Mouse (Mus musculus) stomach, embryonic 14.5 days (tissue): ENCODE results near the gene Gng7. TPM values are rescaled to one million over a fixed set of nuclear protein-coding genes. Genes with fewer than 3 reads are reported as not detected.
A peak's percentile ranks its signal among the peaks of the same experiment; 100 is the strongest.

Source experiments
- ATAC-seq: fragments of 200-750 bp; cut with Nextera tagmentation; 2 replicates; pipeline ENCODE4 v1.8.0; 2017; ENCODE audit warnings: low read depth, moderate TSS enrichment; ENCODE audit not compliant: insufficient number of reproducible peaks, insufficient read depth, low FRiP score
- H3K27ac ChIP-seq: fragments of 300-500 bp; sonication (generic); 2 replicates; pipeline ENCODE4 v1.5.1; 2014; ENCODE audit warnings: mild to moderate bottlenecking, low read length, moderate library complexity, mixed read lengths
- H3K27me3 ChIP-seq: fragments of 300-500 bp; sonication (generic); 2 replicates; pipeline ENCODE4 v1.6.1; 2014; ENCODE audit warnings: low read length, control low read depth, mixed read lengths; ENCODE audit not compliant: control insufficient read depth, insufficient read depth
- H3K36me3 ChIP-seq: fragments of 300-500 bp; sonication (generic); 2 replicates; pipeline ENCODE4 v1.6.1; 2014; ENCODE audit warnings: mild to moderate bottlenecking, control low read depth, low read length, moderate library complexity, mixed read lengths; ENCODE audit not compliant: control insufficient read depth, insufficient read depth
- H3K4me1 ChIP-seq: fragments of 300-500 bp; sonication (generic); 2 replicates; pipeline ENCODE4 v1.6.1; 2014; ENCODE audit warnings: low read length, control low read depth, mixed read lengths; ENCODE audit not compliant: control insufficient read depth, insufficient read depth
- H3K4me2 ChIP-seq: fragments of 300-500 bp; sonication (generic); replicated peaks from 2 replicates; pipeline ENCODE4 v1.6.1; 2014; ENCODE audit warnings: low read depth, low read length, control low read depth
- H3K4me3 ChIP-seq: fragments of 300-500 bp; sonication (generic); 2 replicates; pipeline ENCODE4 v1.5.1; 2014; ENCODE audit warnings: low read depth, low read length, control low read depth
- H3K9ac ChIP-seq: fragments of 300-500 bp; sonication (generic); replicated peaks from 2 replicates; pipeline ENCODE4 v1.6.1; 2014; ENCODE audit warnings: low read depth, mild to moderate bottlenecking, control low read depth, low read length, moderate library complexity, mixed read lengths
- H3K9me3 ChIP-seq: fragments of 300-500 bp; sonication (generic); 2 replicates; pipeline ENCODE4 v1.6.1; 2016; ENCODE audit warnings: low read depth, low read length, control low read depth; ENCODE audit not compliant: control insufficient read depth
- WGBS: fragments of 180-500 bp; shearing (Covaris S2); extraction: QIAGEN DNeasy Blood & Tissue Kit; methylation state at CpG from one replicate; pipeline ENCODE4 v1.1.7; 2014; 5-methylcytosine and 5-hydroxymethylcytosine counted together
- polyA plus RNA-seq: library from polyadenylated mRNA; unstranded; fragments of >200 nt; fragmentation: Nextera tagmentation; extraction: Ambion mirVana; gene quantifications from 2 replicates; pipeline ENCODE4 v1.2.1, GENCODE M21; 2014

Gene Gng7
- polyA plus RNA-seq, 1 experiment from 2014 or later, result 4.7 TPM

GRCm38 (mm10) chr10:81033586-81033985 lies 18.8 kb upstream of the Gng7 start:
- H3K4me1 ChIP-seq, result no peaks in the 10 kb centered on the region
- no peak overlapping the region for H3K4me3 ChIP-seq
- ATAC-seq, result no peak
- peaks cover 9% of the 10 kb centered on the region; the same call in 1 of the 2 replicates for H3K36me3 ChIP-seq
- H3K9me3 ChIP-seq, result no peaks in the 10 kb centered on the region
- no peak overlapping the region for H3K27ac ChIP-seq
- no peaks in the 10 kb centered on the region for H3K27me3 ChIP-seq
- H3K9ac ChIP-seq, result no peak overlapping the region
- 80% methylated on average over 10 of the region's 10 CpGs for whole genome bisulfite sequencing
- H3K4me2 ChIP-seq, result no peak overlapping the region

DNA sequence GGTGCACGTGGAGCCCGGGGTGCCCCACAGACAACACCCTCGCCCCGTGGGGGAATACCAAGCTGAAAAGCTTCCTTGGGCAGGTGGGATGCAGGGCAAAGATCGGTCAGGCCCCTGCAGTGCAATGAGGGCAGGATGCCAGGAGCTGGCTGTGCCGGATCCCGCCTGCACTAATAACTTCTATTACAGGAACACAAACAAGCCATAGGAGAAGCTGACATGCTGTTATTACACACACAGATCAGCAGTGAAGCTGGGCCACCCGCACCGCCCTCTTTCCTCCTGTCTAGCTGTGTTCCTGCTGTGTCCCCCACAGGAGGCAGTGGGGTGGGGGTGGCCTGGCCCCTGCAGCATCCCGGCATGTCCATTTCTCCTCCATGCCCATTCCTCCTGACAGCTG lies 14.3 kb upstream of the Gng7 start:
- Histone ChIP-seq H3K27ac (no peak overlapping the region), H3K4me3 (no peak overlapping the region), H3K4me2 (no peak overlapping the region), H3K9ac (no peak overlapping the region), H3K36me3 (peaks cover 9% of the 10 kb centered on the region; the same call in 1 of the 2 replicates), H3K9me3 (no peaks in the 10 kb centered on the region), H3K4me1 (peaks cover 4% of the 10 kb centered on the region; the same call in 1 of the 2 replicates), H3K27me3 (no peaks in the 10 kb centered on the region)
- no peak for ATAC-seq
- WGBS, result 67% methylated on average over 10 of the region's 10 CpGs

DNA sequence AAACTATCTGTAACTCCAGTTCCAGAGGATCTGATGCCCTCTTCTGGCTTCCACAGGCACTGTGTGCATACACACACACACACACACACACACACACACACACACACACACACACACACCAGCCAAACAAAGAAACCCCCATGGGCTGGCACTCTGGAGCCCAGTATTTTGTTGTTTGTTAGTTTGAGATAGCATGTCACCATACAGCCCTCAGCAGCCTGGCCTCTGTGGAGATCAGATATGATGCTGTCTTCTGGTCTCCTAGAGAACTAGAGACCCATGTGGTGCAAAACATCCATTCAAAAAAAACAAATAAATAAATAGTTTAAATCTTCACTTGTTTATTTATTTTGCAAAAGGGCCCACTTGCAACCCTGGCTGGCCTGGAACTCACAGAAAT lies 13.5 kb upstream of the Gng7 start:
- no peaks in the 10 kb centered on the region for H3K27me3 ChIP-seq
- H3K4me2 ChIP-seq, result no peak overlapping the region
- H3K36me3 ChIP-seq, result peaks cover 9% of the 10 kb centered on the region; the same call in 1 of the 2 replicates
- no peaks in the 10 kb centered on the region for H3K9me3 ChIP-seq
- no peak for ATAC-seq
- peaks cover 4% of the 10 kb centered on the region; the same call in 1 of the 2 replicates for H3K4me1 ChIP-seq
- no peak overlapping the region for H3K4me3 ChIP-seq
- H3K27ac ChIP-seq, result no peak overlapping the region
- H3K9ac ChIP-seq, result no peak overlapping the region

- Histone ChIP-seq H3K4me3 (no peak overlapping the region), H3K4me2 (no peak overlapping the region), H3K4me1 (peaks cover 4% of the 10 kb centered on the region; the same call in 1 of the 2 replicates), H3K27me3 (peaks cover 2% of the 10 kb centered on the region; the same call in 1 of the 2 replicates), H3K27ac (no peak overlapping the region), H3K9ac (no peak overlapping the region), H3K9me3 (no peaks in the 10 kb centered on the region), H3K36me3 (peaks cover 9% of the 10 kb centered on the region; the same call in 1 of the 2 replicates)
- no peak for ATAC-seq
- 75% methylated on average over 4 of the region's 4 CpGs for WGBS
These were observed 12.6 kb upstream of the Gng7 start for GRCm38 (mm10) chr10:81027331-81027730.

- Histone ChIP-seq H3K4me1 (peaks cover 4% of the 10 kb centered on the region; the same call in 1 of the 2 replicates), H3K9ac (no peak overlapping the region), H3K4me2 (no peak overlapping the region), H3K4me3 (no peak overlapping the region), H3K27me3 (peaks cover 7% of the 10 kb centered on the region; the same call in 1 of the 2 replicates), H3K9me3 (no peaks in the 10 kb centered on the region), H3K27ac (no peak overlapping the region), H3K36me3 (peaks cover 9% of the 10 kb centered on the region; the same call in 1 of the 2 replicates)
- 95% methylated on average over 5 of the region's 5 CpGs for WGBS
- ATAC-seq, result no peak
These were observed 12.1 kb upstream of the Gng7 start for GRCm38 (mm10) chr10:81026857-81027256.

GRCm38 (mm10) chr10:81025639-81026275 lies 11.0 kb upstream of the Gng7 start, which contains the start of gene Diras1:
TSS of gene Diras1 (minus strand) at chr10:81025662.
- H3K9ac ChIP-seq, result no peak within 1 kb of the TSS
- peak within 1 kb of the TSS; percentile 51 for H3K4me2 ChIP-seq
- H3K27me3 ChIP-seq, result peaks cover 8% of the 10 kb centered on the region; the same call in 1 of the 2 replicates
- H3K27ac ChIP-seq, result no peak within 1 kb of the TSS
- peak within 1 kb of the TSS; percentile 13; the same call in 1 of the 2 replicates for H3K4me3 ChIP-seq
- WGBS, result 41% methylated on average over 12 of the region's 12 CpGs
- peaks cover 1% of the 10 kb centered on the region; the same call in 1 of the 2 replicates for H3K36me3 ChIP-seq
- H3K4me1 ChIP-seq, result peaks cover 4% of the 10 kb centered on the region; the same call in 1 of the 2 replicates
- H3K9me3 ChIP-seq, result no peaks in the 10 kb centered on the region
- no peak for ATAC-seq

DNA sequence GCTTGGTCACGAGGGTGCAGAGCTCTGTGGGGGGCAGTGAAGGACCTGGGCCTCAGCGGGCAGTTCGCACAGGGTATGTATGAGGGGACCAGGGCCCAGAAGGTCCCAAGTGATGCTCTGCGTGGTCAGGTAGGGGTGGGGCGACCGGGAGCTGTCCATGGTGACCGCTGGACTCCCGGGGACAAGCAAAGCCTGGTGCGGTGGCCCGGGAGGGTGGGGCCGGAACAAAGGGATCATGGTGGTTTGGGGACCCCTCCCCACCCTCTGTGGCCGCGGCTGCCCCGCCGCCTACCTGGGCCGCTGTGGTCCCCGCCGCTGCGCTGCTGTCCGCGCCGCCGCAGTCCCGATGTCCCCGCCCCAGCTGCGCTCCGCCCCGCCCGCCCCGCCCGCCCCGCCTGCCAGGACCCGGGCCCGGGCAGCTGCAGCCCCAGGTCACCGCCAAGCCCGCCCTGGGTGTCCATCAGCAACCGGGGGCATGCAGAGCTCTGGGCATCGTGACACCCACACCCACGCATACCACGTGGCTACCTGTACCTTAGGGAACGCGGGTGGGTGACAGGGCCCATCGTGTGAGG lies 10.4 kb upstream of the Gng7 start:
- peak overlapping the region; percentile 13; the same call in 1 of the 2 replicates for H3K4me3 ChIP-seq
- peaks cover 8% of the 10 kb centered on the region; the same call in 1 of the 2 replicates for H3K27me3 ChIP-seq
- H3K4me1 ChIP-seq, result peaks cover 4% of the 10 kb centered on the region; the same call in 1 of the 2 replicates
- ATAC-seq, result no peak
- peak overlapping the region; percentile 51 for H3K4me2 ChIP-seq
- no peaks in the 10 kb centered on the region for H3K36me3 ChIP-seq
- WGBS, result 3% methylated on average over 37 of the region's 43 CpGs
- no peak overlapping the region for H3K9ac ChIP-seq
- H3K9me3 ChIP-seq, result no peaks in the 10 kb centered on the region
- H3K27ac ChIP-seq, result no peak overlapping the region

GRCm38 (mm10) chr10:81024346-81024937 lies 9.7 kb upstream of the Gng7 start:
- WGBS, result 74% methylated on average over 5 of the region's 5 CpGs
- no peak overlapping the region for H3K9ac ChIP-seq
- ATAC-seq, result no peak

More at GRCm38 (mm10) chr10:81024346-81024937, 9.7 kb upstream of the Gng7 start:
- no peak overlapping the region for H3K27ac ChIP-seq
- peaks cover 4% of the 10 kb centered on the region; the same call in 1 of the 2 replicates for H3K4me1 ChIP-seq
- no peak overlapping the region for H3K4me3 ChIP-seq
- no peak overlapping the region for H3K4me2 ChIP-seq
- no peaks in the 10 kb centered on the region for H3K9me3 ChIP-seq
- peaks cover 8% of the 10 kb centered on the region; the same call in 1 of the 2 replicates for H3K27me3 ChIP-seq
- no peaks in the 10 kb centered on the region for H3K36me3 ChIP-seq
